Mouse (Mus musculus) kidney, adult 18-20 months (tissue): ENCODE results near the gene Prf1.

Experiments
- DNase-seq: peaks from one replicate; pipeline ENCODE4 v3.0.0; 2021

The Prf1 gene

DNA sequence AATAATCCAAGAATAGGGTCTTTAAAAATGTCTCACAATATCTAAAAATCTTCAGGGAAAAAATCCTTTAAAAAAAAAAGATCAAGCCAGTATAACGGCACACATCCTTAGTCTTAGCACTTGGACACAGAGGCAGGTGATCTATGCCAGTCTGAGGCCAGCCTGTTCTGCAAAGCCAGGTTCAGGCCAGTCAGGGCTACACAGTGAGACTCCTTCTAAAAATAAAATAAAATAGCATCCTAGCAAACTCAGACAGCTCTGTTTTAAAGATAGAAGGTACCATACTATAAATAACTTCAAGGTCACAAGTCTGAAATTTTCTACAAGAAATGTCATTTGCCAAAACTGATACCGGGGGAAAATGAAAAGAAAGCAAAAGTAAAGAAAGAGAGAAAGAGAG lies 7.6 kb upstream of the Prf1 start:
- DNase-seq = no peak

DNA sequence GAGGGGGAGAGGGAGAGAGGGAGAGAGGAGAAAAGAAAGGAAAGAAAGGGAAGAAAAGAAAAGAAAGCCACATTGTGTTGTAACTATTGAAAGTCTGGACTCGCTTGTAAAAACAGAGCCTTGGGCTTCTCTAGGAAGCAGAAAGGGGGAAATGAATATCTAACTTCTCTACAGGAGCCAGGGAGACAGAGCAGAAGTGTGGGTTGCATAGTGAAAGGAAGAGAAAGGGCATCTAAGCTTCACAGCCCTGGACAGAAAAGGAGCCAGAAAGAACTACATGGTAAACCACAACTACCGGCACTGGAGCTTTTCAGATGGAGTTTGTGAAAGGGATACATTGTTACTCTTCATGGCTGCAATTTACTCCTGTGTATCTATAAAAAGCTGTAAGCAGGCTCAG lies 7.2 kb upstream of the Prf1 start:
- DNase-seq = no peak

DNA sequence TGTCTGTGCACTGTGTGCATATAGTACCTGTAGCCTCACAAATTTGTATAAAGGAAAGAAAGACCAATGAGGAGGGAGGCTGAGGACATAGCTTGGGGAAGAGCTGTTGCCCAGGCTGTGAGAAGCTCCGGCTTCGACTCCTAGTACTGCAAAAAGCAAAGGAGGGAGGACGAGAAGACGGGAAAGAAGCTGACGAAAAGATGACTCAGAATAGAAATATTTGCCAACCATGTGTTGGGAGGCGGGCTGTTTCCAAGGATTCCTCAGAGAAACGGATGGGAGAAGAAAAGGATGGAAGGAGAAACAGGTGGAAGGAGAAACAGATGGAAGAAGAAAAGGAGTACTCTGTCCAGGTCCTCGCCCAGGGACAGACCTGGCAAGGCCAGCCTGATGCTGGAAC lies 3.4 kb upstream of the Prf1 start:
- DNase-seq = no peak

DNA sequence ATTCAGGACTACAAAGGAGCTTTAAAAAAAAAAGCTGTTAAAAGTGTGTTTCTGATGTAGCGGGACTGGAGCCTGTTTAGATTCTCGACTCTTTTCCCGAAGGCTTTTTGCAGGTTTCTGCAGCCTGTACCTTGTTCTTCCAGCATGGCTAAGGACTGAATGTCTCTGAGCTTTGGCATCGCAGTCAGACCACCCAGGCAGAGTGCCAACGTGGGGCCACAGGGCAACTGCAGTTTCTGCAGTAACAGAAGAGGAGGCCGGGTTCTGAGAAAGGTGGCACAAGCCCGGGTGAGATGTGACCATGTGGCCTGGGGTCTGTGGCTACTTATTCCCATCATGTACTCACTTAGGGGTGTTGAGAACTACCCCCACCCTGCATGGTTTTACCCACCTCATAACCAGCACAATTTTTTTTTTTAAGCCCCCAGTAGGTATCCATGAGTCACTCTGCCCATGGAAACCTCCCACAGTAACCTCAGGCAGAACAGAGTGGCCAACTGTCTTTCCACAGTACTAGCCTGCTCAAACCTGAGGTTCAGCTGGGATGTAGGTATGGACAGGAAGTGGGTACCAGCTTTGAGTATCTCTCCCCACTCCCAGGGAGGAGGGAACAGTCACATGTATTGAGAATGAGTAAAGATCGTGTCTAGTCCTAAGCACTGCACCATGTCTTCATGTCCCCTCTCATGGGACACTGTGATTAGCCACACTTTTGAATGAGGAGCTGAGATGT lies 754 bp upstream of the Prf1 start:
- no peak for DNase-seq

DNA sequence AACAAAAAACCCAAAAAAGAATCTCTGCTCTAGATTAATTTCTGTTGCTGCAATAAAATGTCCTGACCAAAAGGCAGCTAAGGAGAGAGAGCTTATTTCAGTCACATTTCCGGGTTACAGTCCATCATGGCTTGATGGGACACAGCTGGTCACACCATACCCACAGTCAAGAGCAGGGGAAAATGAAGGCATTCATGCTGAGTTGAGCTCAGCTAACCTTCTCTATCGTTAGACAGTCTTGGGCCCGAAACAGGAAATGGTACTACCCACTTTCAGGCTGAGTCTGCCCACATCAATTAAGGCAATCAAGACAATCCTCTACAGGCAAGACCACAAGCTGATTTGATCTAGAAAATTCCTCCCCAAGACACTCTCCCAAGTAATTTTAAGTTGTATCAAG lies 3.4 kb downstream of the Prf1 start:
- DNase-seq = peak; percentile 28

DNA sequence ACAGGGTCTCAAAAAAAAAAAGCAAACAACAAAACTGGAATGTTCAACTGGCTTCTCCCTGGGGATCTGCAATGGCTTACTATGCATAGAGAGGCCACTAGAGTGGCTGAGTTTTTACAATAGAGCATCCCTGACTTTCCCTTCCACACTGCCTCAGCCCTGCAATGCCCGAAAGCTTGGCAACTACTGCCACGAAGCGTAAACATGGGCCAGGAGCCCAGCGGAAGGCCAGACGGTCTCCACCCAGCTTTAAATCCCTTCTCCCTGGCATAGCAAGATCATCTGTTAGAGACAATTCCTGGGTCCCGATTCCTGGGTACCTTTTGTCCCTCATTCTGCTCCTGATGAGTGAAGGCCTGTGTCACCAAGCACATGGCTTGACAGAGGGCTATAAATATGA lies 6.4 kb downstream of the Prf1 start:
- no peak for DNase-seq

DNA sequence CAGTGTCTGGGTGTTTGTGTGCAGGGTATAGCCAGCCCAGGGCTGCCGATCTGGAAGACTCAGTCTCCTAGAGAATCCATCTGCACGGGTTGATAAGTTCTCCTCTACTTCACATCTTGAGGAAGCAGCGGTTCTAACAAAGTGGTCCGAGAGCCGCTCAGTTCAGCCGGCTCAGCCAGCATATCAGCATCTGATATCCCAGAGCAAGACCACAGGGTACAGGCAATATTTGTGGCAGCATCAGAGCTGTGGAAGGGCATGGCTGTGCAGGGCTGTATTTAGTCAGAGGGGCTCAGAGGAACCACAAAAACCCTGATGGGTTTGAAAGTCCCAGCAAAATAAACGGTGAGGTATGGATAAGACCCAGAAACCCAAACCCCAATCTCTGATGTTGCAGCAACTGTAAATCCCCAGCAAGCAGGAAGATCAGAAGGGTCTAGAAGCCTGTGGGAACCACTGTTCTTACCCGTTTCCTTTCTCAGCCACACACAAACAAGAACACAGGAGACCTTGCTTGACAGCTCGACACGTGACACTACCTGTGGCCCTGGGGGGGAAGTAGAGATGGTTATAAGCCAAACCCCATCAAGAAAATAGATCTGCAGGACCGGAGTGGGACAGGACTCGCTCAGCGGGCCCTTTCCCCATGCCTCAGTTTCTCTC lies 8.4 kb downstream of the Prf1 start:
- DNase-seq = no peak

DNA sequence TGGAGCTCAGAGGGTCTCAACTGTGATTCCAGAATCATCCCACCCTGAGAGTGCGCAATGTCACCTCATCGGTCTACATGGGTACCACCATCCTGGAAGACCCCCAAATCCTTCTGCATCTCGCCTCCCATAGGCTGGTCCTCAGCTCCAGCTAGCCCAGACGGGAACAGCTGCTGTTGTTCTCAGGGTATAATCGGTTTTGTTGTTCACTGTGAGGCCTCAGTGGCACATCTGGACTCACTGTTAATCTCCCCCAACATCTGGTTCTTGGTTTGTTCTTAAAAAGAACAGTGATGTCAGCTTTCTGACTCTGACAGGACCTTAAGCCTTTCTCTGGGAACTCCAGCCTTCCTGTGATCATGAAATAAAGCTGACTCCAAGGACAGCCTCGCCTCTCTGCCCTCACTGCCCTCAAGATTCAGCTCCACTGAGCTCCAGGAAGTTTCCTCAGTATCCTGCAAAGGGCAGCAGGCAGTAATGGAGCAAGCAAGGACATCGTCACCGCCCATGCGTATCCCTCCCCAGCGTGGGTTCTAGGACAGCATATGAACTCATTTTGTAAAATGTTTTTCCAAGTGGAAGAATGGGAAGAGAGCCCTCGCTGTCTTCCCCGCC lies 11.2 kb downstream of the Prf1 start:
- DNase-seq = no peak

DNA sequence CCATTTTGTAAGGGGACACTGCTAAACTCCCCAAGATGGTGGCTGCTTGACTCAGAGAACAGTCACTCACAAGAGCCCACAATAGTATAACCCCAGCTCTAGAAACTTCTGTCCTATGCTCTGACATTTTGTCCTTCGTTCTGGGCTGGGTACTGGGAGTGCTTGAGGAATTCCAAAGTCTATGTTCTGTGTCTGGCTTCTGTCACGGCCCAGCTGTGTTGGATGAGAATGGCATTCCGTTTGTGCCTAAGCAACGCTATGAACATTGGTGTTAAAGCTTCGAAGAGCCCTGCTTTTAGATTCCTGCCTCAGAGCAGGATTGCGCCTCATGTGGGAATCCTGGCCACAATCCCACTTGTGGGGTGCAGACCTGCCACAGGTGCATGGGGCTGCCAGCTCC lies 14.5 kb downstream of the Prf1 start:
- peak; percentile 15 for DNase-seq

DNA sequence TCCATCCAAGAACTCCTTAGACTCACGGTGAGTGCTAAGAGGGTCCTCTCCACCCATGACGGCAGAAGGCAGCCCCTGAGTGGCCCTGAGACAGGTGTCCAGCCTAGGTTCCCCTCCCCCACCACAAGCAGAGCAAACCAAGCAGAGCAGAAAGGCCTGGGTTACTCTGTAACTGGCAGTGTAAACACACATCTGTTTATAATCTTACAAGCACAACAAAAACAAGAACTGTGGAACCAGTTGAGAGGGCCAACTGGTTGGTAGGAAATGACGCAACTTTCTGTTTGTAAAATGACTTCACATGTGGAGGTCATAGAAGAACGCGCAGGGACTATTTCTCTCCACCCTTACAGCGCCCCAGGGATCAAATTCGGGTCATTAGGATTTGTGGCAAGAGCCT lies 15.1 kb downstream of the Prf1 start:
- DNase-seq = peak; percentile 14

DNA sequence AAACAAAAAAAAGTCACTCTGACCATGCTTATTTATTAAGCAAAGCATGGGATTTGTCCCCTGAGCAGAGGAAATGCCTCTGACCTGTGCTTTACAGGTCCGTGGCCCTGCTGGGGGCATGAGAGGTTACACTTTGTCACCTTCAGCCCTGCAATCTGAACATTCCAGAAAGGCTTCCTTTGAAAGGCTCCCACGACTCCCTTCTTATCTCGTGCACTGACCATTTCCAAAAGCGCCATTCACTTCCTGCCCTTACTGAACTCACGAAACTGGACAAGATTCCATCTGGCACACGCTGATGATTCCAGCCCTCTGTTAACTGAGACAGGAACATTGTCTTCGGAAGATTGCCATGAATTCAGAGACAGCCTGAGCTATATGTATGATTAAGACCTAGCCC lies 16.1 kb downstream of the Prf1 start:
- DNase-seq = no peak

DNA sequence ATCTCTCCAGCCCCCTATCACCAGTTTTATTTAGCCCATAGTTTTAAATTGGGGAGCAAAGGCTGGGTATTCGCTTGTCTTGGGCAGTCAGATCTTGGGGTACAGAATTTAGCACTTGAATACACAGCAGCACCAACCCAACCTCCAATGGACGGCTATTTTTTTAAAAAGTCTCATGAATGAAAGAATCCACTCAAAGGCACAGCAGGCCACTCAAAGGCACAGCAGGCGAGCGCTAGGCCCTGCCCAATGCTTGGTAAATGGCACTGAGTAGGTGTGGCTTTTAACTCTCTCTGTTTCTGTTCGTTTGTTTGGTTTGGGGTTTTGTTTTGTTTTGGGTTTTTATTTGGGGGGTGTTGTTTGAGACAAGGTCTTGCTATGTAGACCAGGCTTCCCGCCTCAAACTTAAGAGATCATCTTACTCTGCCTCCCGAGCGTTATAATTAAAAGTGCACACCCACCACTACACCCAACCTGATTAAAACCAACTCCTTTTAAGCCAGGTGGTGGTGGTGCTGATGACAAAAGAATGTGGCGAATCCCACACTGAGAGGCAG lies 17.8 kb downstream of the Prf1 start:
- DNase-seq = no peak

DNA sequence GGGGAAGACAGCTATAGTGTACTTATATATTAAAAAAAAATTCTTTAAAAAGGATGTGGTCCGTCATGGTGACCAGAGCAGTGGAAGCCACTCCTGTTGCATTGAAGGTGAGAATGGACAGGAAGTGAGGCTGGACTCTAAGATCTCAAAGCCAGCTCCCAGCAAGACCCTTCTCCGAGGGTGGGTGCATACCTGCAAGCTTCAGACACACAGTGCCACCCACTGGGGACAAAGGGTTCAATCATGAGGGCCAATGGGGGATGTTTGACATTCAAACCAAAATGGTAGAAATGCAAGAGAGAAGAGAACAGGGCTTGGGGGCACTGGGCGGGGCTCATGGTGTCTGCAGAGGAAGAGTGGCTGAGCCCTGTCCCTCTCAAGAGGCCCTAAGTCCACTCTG lies 20.9 kb downstream of the Prf1 start:
- no peak for DNase-seq

DNA sequence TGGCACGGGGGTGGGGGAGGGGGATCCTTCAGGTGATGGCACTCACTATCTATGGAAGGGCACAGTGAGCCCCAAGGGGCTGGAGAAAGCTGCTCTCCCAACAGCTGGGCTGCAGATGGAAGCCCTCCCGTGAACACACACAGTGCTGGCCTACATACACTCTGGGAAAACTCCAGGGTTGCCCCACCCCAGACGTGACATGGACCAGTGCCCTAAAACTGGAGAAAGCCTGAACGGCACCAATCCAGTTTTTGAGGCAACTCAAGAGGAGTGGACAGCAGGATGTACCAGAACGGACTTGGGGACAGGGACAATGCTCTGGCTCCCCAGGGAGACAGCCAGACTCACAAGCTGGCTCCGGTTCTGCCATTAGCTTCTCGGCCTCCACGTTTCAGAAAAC lies 27.1 kb downstream of the Prf1 start:
- no peak for DNase-seq

DNA sequence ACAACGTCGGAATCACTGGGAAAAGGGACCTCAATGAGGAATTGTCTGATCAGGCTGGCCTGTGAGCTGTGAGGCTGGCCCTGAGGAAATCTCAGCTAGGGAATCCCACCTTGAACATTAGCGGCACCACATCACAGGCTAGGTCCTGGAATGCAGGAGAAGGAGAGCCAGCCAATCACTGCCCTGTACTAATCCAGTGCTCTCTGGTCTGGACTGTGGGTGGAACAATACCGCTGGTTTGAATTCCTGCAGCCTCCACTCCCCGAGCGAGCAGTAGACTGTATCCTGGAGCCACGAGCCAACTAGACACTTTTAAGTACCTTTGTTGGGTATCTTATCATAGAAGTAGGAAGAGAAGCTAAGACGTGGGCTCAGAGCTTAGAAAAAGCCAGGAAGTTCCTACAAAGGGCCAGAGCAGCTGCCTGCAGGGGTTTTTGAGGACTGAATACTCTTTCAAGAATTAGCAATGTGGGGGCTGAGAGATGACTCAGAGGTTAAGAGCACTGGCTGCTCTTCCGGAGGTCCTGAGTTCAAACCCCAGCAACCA lies 28.2 kb downstream of the Prf1 start:
- DNase-seq = no peak

DNA sequence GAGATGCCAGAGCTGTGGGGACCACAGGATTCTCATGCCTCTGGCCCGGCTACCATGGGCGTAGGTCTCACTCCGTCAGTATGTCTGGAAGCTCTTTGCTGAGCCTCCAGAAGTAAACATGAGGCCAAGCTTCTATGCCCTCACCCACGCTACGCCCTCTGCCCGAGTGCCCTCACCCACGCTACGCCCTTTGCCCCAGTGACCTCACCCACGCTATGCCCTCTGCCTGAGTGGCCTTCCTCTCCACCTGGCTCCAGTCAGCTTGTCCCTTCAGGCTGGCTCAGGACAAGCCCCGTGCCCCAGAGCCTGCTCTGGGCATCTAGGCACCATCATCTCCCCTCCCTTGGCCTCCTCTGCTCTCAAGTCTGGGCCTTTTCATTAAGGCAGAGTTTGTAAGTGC lies 29.9 kb downstream of the Prf1 start:
- no peak for DNase-seq

DNA sequence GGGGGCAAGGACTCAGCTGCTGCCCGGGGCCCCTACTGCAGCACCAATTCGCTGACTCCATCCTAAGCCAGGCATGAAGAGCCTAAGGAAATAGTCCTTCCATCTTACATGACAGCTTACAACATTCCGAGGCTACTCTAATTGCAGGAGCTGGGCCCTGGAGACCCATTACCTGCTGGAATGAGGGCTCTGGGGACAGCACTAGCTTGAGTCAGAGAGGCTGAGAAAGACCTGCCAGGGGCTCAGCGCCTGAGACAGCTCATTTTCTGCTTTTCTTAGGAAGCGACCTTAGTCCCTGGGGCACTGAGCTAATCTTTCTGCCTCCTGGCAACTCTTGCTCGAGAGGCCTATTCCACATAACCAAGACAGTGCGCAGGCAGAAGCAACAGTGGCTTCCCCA lies 31.3 kb downstream of the Prf1 start:
- DNase-seq = no peak

DNA sequence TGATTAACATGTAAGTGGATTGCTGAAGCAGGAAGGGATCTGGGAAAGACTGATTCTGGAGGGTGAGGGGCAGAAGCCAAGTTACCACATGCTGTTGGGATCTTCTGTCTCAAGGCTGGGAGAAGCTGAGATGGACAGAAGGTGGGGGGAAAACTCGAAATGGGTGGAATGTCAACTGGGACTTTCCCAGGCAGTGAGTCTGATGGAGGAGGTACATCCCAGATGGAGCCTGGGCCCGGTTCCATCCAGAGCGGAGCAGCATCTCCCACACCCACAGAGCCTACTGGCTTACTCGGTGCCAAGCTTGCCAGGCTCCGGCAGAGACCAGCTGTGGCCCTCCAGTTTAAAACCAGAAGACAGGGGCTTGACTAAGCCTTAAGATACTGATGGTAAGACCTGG lies 33.4 kb downstream of the Prf1 start:
- DNase-seq = no peak

DNA sequence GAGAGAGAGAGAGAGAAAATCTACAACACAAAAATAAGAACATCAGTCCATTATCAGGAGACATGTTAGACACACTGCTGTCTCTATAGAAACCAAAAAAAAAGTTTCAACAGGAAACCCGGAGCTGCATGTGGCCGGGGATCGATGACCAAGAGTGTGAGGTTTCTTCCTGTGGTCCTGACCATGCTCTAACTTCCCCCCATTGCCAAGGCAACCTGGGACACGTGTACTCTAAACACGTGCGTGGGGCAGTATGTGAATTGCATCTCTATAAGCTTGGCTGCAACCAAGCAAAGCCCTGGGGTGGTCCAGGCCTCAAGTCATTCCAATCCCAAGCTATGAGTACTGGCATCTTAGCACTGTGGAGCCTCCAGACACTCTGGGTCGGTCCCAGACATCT lies 36.9 kb downstream of the Prf1 start:
- no peak for DNase-seq

DNA sequence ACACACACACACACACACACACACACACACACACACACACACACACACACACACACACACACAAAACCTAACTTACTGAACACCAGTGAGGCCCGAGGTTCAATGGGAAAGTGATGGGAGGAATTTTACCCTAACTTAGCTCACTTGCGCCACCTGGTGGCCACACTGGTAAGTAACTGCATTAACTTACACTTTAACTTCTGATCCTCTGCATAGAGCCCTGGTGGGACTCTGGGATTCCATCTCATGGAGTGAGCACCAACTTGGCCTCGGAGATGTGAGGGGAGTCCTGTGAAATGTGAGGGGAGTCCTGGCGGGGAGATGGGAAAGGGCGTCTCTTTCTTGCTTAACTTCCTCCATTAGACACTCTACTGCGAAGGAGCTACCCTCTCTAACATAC lies 38.5 kb downstream of the Prf1 start:
- DNase-seq = peak; percentile 84

DNA sequence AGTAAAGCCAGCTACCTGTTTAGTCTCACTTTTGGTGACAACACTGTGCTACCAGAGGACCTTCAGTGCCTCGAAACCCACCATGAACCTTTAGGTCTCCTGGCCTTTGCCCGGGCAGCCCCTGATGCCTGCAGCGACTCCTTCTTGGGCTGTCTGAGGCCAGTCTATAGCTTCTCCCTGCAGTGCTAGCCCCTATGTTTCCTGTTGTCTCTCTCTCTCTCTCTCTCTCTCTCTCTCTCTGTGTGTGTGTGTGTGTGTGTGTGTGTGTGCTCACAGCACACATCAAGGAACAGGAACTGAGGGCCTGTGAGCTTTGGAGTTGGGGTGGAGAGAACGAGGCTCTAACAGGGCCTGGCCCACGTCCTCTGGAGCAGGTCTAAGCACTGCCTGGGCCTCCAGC lies 39.0 kb downstream of the Prf1 start:
- DNase-seq = no peak

DNA sequence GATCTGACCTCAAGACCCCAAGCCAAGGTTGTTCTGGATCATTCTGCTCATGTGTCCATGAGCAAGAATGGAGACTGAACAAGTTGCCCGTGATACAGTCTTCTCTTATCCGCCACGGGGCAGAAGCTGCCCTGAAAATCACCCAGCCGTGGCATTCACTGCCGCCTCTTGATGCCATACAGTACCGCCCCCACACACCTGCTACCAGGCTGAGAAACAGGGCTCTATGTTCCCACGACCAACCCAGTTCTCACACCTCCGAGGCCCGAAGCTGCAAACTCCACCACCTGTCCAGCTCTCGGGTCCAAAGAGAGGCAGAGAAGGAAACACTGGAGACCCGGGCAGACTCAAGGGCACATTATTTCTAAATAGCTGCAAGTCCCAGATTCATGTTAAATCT lies 40.0 kb downstream of the Prf1 start:
- DNase-seq = no peak

DNA sequence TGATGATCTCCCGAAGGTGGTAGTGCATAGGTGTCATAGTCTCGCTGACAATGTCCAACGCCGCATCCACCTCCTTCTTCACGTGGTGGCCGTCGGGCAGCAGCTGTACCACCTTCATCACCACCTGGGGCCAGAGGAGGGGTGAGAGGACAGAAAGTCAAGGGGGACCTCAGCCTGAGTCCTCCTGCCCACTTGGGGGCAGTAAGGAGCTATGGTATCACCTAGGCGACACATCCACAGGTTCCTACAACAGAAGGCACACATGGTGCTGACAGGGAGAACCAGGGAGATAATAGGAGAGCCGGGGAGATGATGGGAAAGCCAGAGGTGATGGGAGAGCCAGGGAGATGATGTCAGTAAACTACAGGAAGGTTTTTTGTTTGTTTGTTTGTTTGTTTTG lies 41.6 kb downstream of the Prf1 start:
- DNase-seq = no peak

DNA sequence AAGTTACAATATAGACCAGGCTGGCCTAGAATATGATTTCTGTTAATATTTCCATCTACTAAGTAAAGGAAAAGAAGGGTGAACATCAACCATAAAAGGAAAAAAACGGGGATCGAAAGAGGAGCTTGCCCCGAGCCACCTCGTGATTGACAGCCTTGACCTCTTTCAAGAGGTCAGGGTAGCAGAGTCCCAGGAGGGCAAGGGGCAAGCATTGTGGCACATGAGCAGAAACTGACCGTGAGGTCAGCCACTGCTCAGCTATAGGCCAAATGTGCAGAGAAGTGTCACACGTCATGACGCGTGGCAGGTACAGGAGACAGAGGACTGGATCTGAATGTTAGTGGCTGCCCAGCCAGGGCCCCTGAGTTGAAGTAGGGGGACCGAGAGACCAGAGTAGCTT lies 42.6 kb downstream of the Prf1 start:
- DNase-seq = no peak
